33 mouse cellular contexts compared by ENCODE assay signal in the genomic region with DNA sequence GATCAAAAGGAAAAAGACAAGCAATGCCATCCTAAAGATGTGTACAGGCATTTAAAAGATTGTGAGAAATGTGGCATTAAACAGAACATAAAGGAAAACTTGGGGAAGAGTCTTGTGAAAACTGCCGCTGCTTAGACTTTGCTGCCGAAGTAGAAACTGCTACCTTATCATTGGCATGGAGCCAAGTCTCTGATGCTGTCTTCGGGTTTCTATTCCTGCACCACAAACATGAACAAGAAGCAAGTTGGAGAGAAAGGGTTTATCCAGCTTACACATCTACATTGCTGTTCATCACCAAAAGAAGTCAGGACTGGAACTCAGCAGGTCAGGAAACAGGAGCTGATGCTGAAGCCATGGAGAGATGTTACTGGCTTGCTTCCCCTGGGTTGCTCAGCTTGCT. TPM values are rescaled to one million over a fixed set of nuclear protein-coding genes. Genes with fewer than 3 reads are reported as not detected.
DNase-seq lines count a peak whose midpoint lies in the region; ATAC-seq and TF ChIP-seq lines count a peak whose summit lies in the region.
"Had no signal": no experiment of that assay in that cellular context is flagged by ENCODE, and none has a peak within 500 bp of the region (broad histone marks: within the 10 kb centered on the region; RNA-seq: fewer than 3 reads in every experiment).

No protein-coding gene starts in this region.

- WGBS in heart, embryonic 12.5 days: 25% methylated on average over 3 of the region's 3 CpGs
- WGBS in kidney, adult 2 months: 31% methylated on average over 3 of the region's 3 CpGs
- WGBS in kidney, embryonic 14.5 days: 75% methylated on average over 3 of the region's 3 CpGs

- H3K9me3 ChIP-seq in heart, embryonic 12.5 days (replicated peaks): no peaks in the 10 kb centered on the region
- no peaks in the 10 kb centered on the region for H3K9me3 ChIP-seq in kidney, embryonic 14.5 days (ENCODE audit: control insufficient read depth, low read length)
- H3K9me3 ChIP-seq: embryonic facial prominence, embryonic 12.5 days; forebrain, embryonic 12.5 days; G1E; liver, embryonic 13.5 days; midbrain, embryonic 12.5 days; neural tube, embryonic 12.5 days had no signal

- DNase-seq in heart, postnatal 25 days (ENCODE audit: low spot score): no peak
- peak; percentile 38 for DNase-seq in kidney, adult 2 months
- DNase-seq: adrenal gland, postnatal 10 days; B cell, adult 2 months; cerebellum, adult 11 months; cerebellum, adult 9-10 months; cerebellum, postnatal 36 days; gastrocnemius, postnatal 10 days; kidney, adult 11 months; kidney, postnatal 36 days; liver, embryonic 13.5 days; lung, adult 2 months; lung, postnatal 14 days; right cerebral cortex, adult 18-20 months; spleen, adult 18-20 months; thymus, adult 18-20 months; thymus, postnatal 25 days had no signal

- peaks cover 18% of the 10 kb centered on the region for H3K36me3 ChIP-seq in heart, embryonic 12.5 days
- H3K36me3 ChIP-seq in kidney, adult 2 months (ENCODE audit: control insufficient read depth, insufficient read depth, low read length): peaks cover 2% of the 10 kb centered on the region; the same call in 1 of the 2 replicates
- H3K36me3 ChIP-seq in kidney, embryonic 14.5 days (ENCODE audit: control insufficient read depth, insufficient read depth, low read length): peaks cover 13% of the 10 kb centered on the region

- peak overlapping the region; percentile 26; the same call in 1 of the 2 replicates for H3K4me2 ChIP-seq in heart, embryonic 12.5 days
- H3K4me2 ChIP-seq in kidney, embryonic 14.5 days (replicated peaks; ENCODE audit: low read depth, low read length): no peak overlapping the region
- H3K4me2 ChIP-seq: embryonic facial prominence, embryonic 12.5 days; forebrain, embryonic 12.5 days; hindbrain, embryonic 14.5 days; liver, embryonic 13.5 days; midbrain, embryonic 12.5 days; neural tube, embryonic 12.5 days had no signal

- H3K4me1 ChIP-seq in heart, embryonic 12.5 days (replicated peaks): peaks cover 11% of the 10 kb centered on the region; the same call in 1 of the 2 replicates
- H3K4me1 ChIP-seq in kidney, adult 2 months (ENCODE audit: control insufficient read depth, insufficient read depth, low read length): peaks cover 4% of the 10 kb centered on the region; the same call in 1 of the 2 replicates
- H3K4me1 ChIP-seq in kidney, embryonic 14.5 days (ENCODE audit: control insufficient read depth, insufficient read depth, low read length): no peaks in the 10 kb centered on the region
- H3K4me1 ChIP-seq: embryonic facial prominence, embryonic 12.5 days; forebrain, embryonic 12.5 days; liver, embryonic 13.5 days; midbrain, embryonic 12.5 days; neural tube, embryonic 12.5 days had no signal

- TF ChIP-seq POLR2A in kidney, adult 2 months (IDR thresholded peaks at IDR 0.05; ENCODE audit: low read depth, low read length): no peak

- no peak overlapping the region for H3K4me3 ChIP-seq in heart, embryonic 12.5 days
- no peak overlapping the region for H3K4me3 ChIP-seq in kidney, adult 2 months (ENCODE audit: insufficient read depth, low read depth, low read length)
- no peak overlapping the region for H3K4me3 ChIP-seq in kidney, embryonic 14.5 days (ENCODE audit: low read length)
- H3K4me3 ChIP-seq: embryonic facial prominence, embryonic 12.5 days; erythroblast, embryonic 14.5 days; forebrain, embryonic 12.5 days; layer of hippocampus, adult 2 months; liver, embryonic 13.5 days; midbrain, embryonic 12.5 days; myocyte; neural tube, embryonic 12.5 days had no signal

- ATAC-seq in heart, embryonic 12.5 days (ENCODE audit: insufficient number of reproducible peaks, low FRiP score): no peak
- no peak for ATAC-seq in kidney, embryonic 14.5 days (ENCODE audit: low FRiP score, low TSS enrichment)
- peak; percentile 57; the same call in 1 of the 2 replicates for ATAC-seq in erythroblast, adult 5-6 weeks (replicated peaks; ENCODE audit: low FRiP score, poor library complexity, severe bottlenecking)
- peak; percentile 62; the same call in 1 of the 2 replicates for ATAC-seq in megakaryocyte-erythroid progenitor cell, adult 5-6 weeks (replicated peaks; ENCODE audit: low FRiP score, low TSS enrichment, poor library complexity, severe bottlenecking)
- ATAC-seq in granulocyte monocyte progenitor cell, adult 5-6 weeks (replicated peaks; ENCODE audit: poor library complexity, severe bottlenecking): no peak
- ATAC-seq: inflammation-experienced regulatory T-cells, adult 6 months; Patski had no signal

- no peaks in the 10 kb centered on the region for H3K27me3 ChIP-seq in heart, embryonic 12.5 days (replicated peaks)
- H3K27me3 ChIP-seq in kidney, adult 2 months (replicated peaks; ENCODE audit: control insufficient read depth, insufficient read depth, low read length): no peaks in the 10 kb centered on the region
- no peaks in the 10 kb centered on the region for H3K27me3 ChIP-seq in kidney, embryonic 14.5 days (ENCODE audit: control insufficient read depth, insufficient read depth, low read length)
- H3K27me3 ChIP-seq: embryonic facial prominence, embryonic 12.5 days; forebrain, embryonic 12.5 days; liver, embryonic 13.5 days; midbrain, embryonic 12.5 days; neural tube, embryonic 12.5 days; Patski had no signal

- no peak overlapping the region for H3K9ac ChIP-seq in heart, embryonic 12.5 days
- H3K9ac ChIP-seq in kidney, embryonic 14.5 days (ENCODE audit: low read depth, low read length): no peak overlapping the region
- H3K9ac ChIP-seq: embryonic facial prominence, embryonic 12.5 days; forebrain, embryonic 12.5 days; hindbrain, embryonic 14.5 days; liver, embryonic 13.5 days; midbrain, embryonic 12.5 days; neural tube, embryonic 12.5 days had no signal

- H3K27ac ChIP-seq in heart, embryonic 12.5 days (ENCODE audit: poor library complexity, severe bottlenecking): peak overlapping the region; percentile 43
- H3K27ac ChIP-seq in kidney, adult 2 months (ENCODE audit: insufficient read depth, low read depth, low read length): no peak overlapping the region
- H3K27ac ChIP-seq in kidney, embryonic 14.5 days (ENCODE audit: low read depth, low read length): no peak overlapping the region
- H3K27ac ChIP-seq: embryonic facial prominence, embryonic 12.5 days; forebrain, embryonic 12.5 days; hindbrain, embryonic 14.5 days; layer of hippocampus, adult 2 months; liver, embryonic 13.5 days; midbrain, embryonic 12.5 days; neural tube, embryonic 12.5 days had no signal

- intact Hi-C loops in heart, postnatal 25 days (cut with DNase I): no loop called here

- TF ChIP-seq CTCF in kidney, adult 2 months (conservative IDR thresholded peaks at IDR 0.05; ENCODE audit: insufficient read depth, insufficient read length, low read depth, low read length): no peak

RNA-seq across cellular contexts. Expression of a gene that starts 10.6 kb away (rescaled TPM):
- 49.4 and 51.7 TPM in 2 replicates for polyA plus RNA-seq in heart, embryonic 12.5 days (2016; fragmentation: Nextera tagmentation; extraction: Ambion mirVana)
- total RNA-seq in heart, postnatal 25 days (2021): 10 to 100 TPM; 14.8 to 16.2 TPM
- polyA plus RNA-seq in kidney, adult 2 months (2012; rRNA removed): 32.9 and 34.8 TPM in 2 replicates
- polyA plus RNA-seq in kidney, embryonic 14.5 days (2014; fragmentation: Nextera tagmentation; extraction: Ambion mirVana): 20.3 and 37.4 TPM in 2 replicates
- total RNA-seq in erythroblast, adult 5-6 weeks (2015; ENCODE audit: low replicate concordance): 18.6 and 27.8 TPM in 2 replicates
- total RNA-seq in erythroblast, adult 5-6 weeks (2017; ENCODE audit: low replicate concordance): 33.0 TPM in 2 replicates
- total RNA-seq in megakaryocyte-erythroid progenitor cell, adult 5-6 weeks (2014; fragmentation: Nextera tagmentation): 47.6 and 57.4 TPM in 2 replicates
- total RNA-seq in megakaryocyte-erythroid progenitor cell, adult 5-6 weeks (2017): 60.9 and 68.3 TPM in 2 replicates
- 73.5 and 89.1 TPM in 2 replicates for total RNA-seq in granulocyte monocyte progenitor cell, adult 5-6 weeks (2014; fragmentation: Nextera tagmentation)
- 104 and 107 TPM in 2 replicates for total RNA-seq in granulocyte monocyte progenitor cell, adult 5-6 weeks (2017)

RNA-seq across cellular contexts. Expression of a gene that starts 10.8 kb away (rescaled TPM):
- 130 and 136 TPM in 2 replicates for polyA plus RNA-seq in heart, embryonic 12.5 days (2016; fragmentation: Nextera tagmentation; extraction: Ambion mirVana)
- 10 to 100 TPM; 46.8 to 52.4 TPM for total RNA-seq in heart, postnatal 25 days (2021)
- polyA plus RNA-seq in kidney, adult 2 months (2012; rRNA removed): 45.4 and 59.9 TPM in 2 replicates
- polyA plus RNA-seq in kidney, embryonic 14.5 days (2014; fragmentation: Nextera tagmentation; extraction: Ambion mirVana): 143 and 185 TPM in 2 replicates
- total RNA-seq in erythroblast, adult 5-6 weeks (2015; ENCODE audit: low replicate concordance): 59.4 and 67.9 TPM in 2 replicates
- 55.9 and 96.7 TPM in 2 replicates for total RNA-seq in erythroblast, adult 5-6 weeks (2017; ENCODE audit: low replicate concordance)
- 70.8 and 85.1 TPM in 2 replicates for total RNA-seq in megakaryocyte-erythroid progenitor cell, adult 5-6 weeks (2014; fragmentation: Nextera tagmentation)
- 83.8 and 89.7 TPM in 2 replicates for total RNA-seq in megakaryocyte-erythroid progenitor cell, adult 5-6 weeks (2017)
- 214 and 275 TPM in 2 replicates for total RNA-seq in granulocyte monocyte progenitor cell, adult 5-6 weeks (2014; fragmentation: Nextera tagmentation)
- 240 and 246 TPM in 2 replicates for total RNA-seq in granulocyte monocyte progenitor cell, adult 5-6 weeks (2017)

Comparison
In these comparisons a context has a peak if more than half of its experiments do, and no peak if none do; other contexts are left out.
1. ATAC-seq: peak in erythroblast, adult 5-6 weeks (single experiment) and megakaryocyte-erythroid progenitor cell, adult 5-6 weeks (single experiment); none in heart, embryonic 12.5 days (single experiment), kidney, embryonic 14.5 days (single experiment) and granulocyte monocyte progenitor cell, adult 5-6 weeks (single experiment).